Mouse (Mus musculus) heart, embryonic 15.5 days (tissue): ENCODE measurements at regions not wholly inside any gene's neighbourhood (a gene's known extent, or its start where the extent isn't known, plus 50 kb on each side); places are given as distances from the start of the nearest gene placed in this dataset.

ENCODE experiments used
- ATAC-seq: fragments of 200-750 bp; cut with Nextera tagmentation; replicated peaks from 2 replicates; pipeline ENCODE4 v1.8.0; 2017; ENCODE audit warnings: low read depth, moderate TSS enrichment; ENCODE audit not compliant: insufficient number of reproducible peaks, insufficient read depth, low FRiP score
- H3K27ac ChIP-seq: fragments of 300-500 bp; sonication (generic); 2 replicates; pipeline ENCODE4 v1.5.1; 2015; ENCODE audit warnings: mild to moderate bottlenecking, inconsistent platforms
- H3K27me3 ChIP-seq: fragments of 300-500 bp; sonication (generic); 2 replicates; pipeline ENCODE4 v1.6.1; 2015; ENCODE audit warnings: inconsistent platforms
- H3K36me3 ChIP-seq: fragments of 300-500 bp; sonication (generic); 2 replicates; pipeline ENCODE4 v1.6.1; 2015; ENCODE audit warnings: mild to moderate bottlenecking, inconsistent platforms
- H3K4me1 ChIP-seq: fragments of 300-500 bp; sonication (generic); replicated peaks from 2 replicates; pipeline ENCODE4 v1.6.1; 2015; ENCODE audit warnings: inconsistent platforms
- H3K4me2 ChIP-seq: fragments of 300-500 bp; sonication (generic); 2 replicates; pipeline ENCODE4 v1.6.1; 2015; ENCODE audit warnings: inconsistent platforms, mild to moderate bottlenecking, moderate library complexity
- H3K4me3 ChIP-seq: fragments of 300-500 bp; sonication (generic); 2 replicates; pipeline ENCODE4 v1.5.1; 2015; ENCODE audit warnings: mild to moderate bottlenecking, inconsistent platforms
- H3K9ac ChIP-seq: fragments of 300-500 bp; sonication (generic); 2 replicates; pipeline ENCODE4 v1.6.1; 2015; ENCODE audit warnings: mild to moderate bottlenecking, inconsistent platforms
- H3K9me3 ChIP-seq: fragments of 300-500 bp; sonication (generic); replicated peaks from 2 replicates; pipeline ENCODE4 v1.6.1; 2016; ENCODE audit warnings: inconsistent platforms
- WGBS: fragments of 180-500 bp; shearing (Covaris S2); methylation state at CpG from one replicate; pipeline ENCODE4 v1.1.7; 2015; ENCODE audit warnings: mixed read lengths; 5-methylcytosine and 5-hydroxymethylcytosine counted together

GRCm38 (mm10) chr11:79881812-79882211 lies 80.4 kb downstream of the Utp6 start:
- Histone ChIP-seq H3K9ac (no peak overlapping the region), H3K36me3 (no peaks in the 10 kb centered on the region), H3K27ac (no peak overlapping the region), H3K4me2 (no peak overlapping the region), H3K9me3 (no peaks in the 10 kb centered on the region), H3K27me3 (no peaks in the 10 kb centered on the region), H3K4me1 (0 out of 2 replicates have a peak, but pooled peaks cover 3% of the 10 kb centered on the region), H3K4me3 (no peak overlapping the region)
- no peak for ATAC-seq
- WGBS = 61% methylated on average over 4 of the region's 4 CpGs

GRCm38 (mm10) chr11:79878091-79878490 lies 84.1 kb downstream of the Utp6 start:
- Histone ChIP-seq H3K27ac (no peak overlapping the region), H3K4me3 (no peak overlapping the region), H3K4me1 (0 out of 2 replicates have a peak, but pooled peaks cover 3% of the 10 kb centered on the region), H3K4me2 (no peak overlapping the region), H3K9ac (no peak overlapping the region), H3K36me3 (no peaks in the 10 kb centered on the region), H3K27me3 (no peaks in the 10 kb centered on the region), H3K9me3 (no peaks in the 10 kb centered on the region)
- no peak for ATAC-seq
- WGBS = 65% methylated on average over 7 of the region's 7 CpGs

- Histone ChIP-seq H3K36me3 (no peaks in the 10 kb centered on the region), H3K4me2 (no peak overlapping the region), H3K4me1 (0 out of 2 replicates have a peak, but pooled peaks cover 3% of the 10 kb centered on the region), H3K27me3 (no peaks in the 10 kb centered on the region), H3K4me3 (no peak overlapping the region), H3K9me3 (no peaks in the 10 kb centered on the region), H3K27ac (no peak overlapping the region), H3K9ac (no peak overlapping the region)
- no peak for ATAC-seq
- WGBS = 32% methylated on average over 3 of the region's 3 CpGs
Observed at GRCm38 (mm10) chr11:79877184-79877745, 84.9 kb downstream of the Utp6 start.

- no peaks in the 10 kb centered on the region for H3K4me1 ChIP-seq
- no peaks in the 10 kb centered on the region for H3K27me3 ChIP-seq
- no peak overlapping the region for H3K9ac ChIP-seq
- no peaks in the 10 kb centered on the region for H3K36me3 ChIP-seq
- 87% methylated on average over 10 of the region's 10 CpGs for WGBS
- H3K4me3 ChIP-seq = no peak overlapping the region
- H3K27ac ChIP-seq = no peak overlapping the region
- no peaks in the 10 kb centered on the region for H3K9me3 ChIP-seq
- H3K4me2 ChIP-seq = no peak overlapping the region
- no peak for ATAC-seq
Observed at GRCm38 (mm10) chr11:79871783-79872628, 90.2 kb downstream of the Utp6 start.

GRCm38 (mm10) chr11:79870189-79870588 lies 92.0 kb downstream of the Utp6 start:
- H3K4me1 ChIP-seq = no peaks in the 10 kb centered on the region
- no peaks in the 10 kb centered on the region for H3K9me3 ChIP-seq
- no peak overlapping the region for H3K9ac ChIP-seq
- no peak overlapping the region for H3K4me2 ChIP-seq
- no peak for ATAC-seq
- no peaks in the 10 kb centered on the region for H3K27me3 ChIP-seq
- H3K4me3 ChIP-seq = no peak overlapping the region
- H3K27ac ChIP-seq = no peak overlapping the region
- 48% methylated on average over 5 of the region's 5 CpGs for WGBS
- H3K36me3 ChIP-seq = no peaks in the 10 kb centered on the region

- 58% methylated on average over 5 of the region's 5 CpGs for WGBS
- no peaks in the 10 kb centered on the region for H3K9me3 ChIP-seq
- H3K4me3 ChIP-seq = no peak overlapping the region
- H3K27ac ChIP-seq = no peak overlapping the region
- no peak for ATAC-seq
- H3K9ac ChIP-seq = no peak overlapping the region
- no peaks in the 10 kb centered on the region for H3K36me3 ChIP-seq
- H3K27me3 ChIP-seq = no peaks in the 10 kb centered on the region
- no peak overlapping the region for H3K4me2 ChIP-seq
- no peaks in the 10 kb centered on the region for H3K4me1 ChIP-seq
Observed at GRCm38 (mm10) chr11:79869009-79869408, 93.2 kb downstream of the Utp6 start.

- no peaks in the 10 kb centered on the region for H3K9me3 ChIP-seq
- no peak for ATAC-seq
- H3K4me2 ChIP-seq = no peak overlapping the region
- H3K9ac ChIP-seq = no peak overlapping the region
- H3K27me3 ChIP-seq = no peaks in the 10 kb centered on the region
- no peaks in the 10 kb centered on the region for H3K36me3 ChIP-seq
- H3K4me3 ChIP-seq = no peak overlapping the region
- no peak overlapping the region for H3K27ac ChIP-seq
- WGBS = 47% methylated on average over 5 of the region's 5 CpGs
- peaks cover 8% of the 10 kb centered on the region; the same call in 1 of the 2 replicates for H3K4me1 ChIP-seq
Observed at GRCm38 (mm10) chr11:79864836-79865235, 97.4 kb downstream of the Utp6 start.

GRCm38 (mm10) chr11:79863487-79864175 lies 98.6 kb downstream of the Utp6 start:
- no peak for ATAC-seq
- no peak overlapping the region for H3K4me2 ChIP-seq
- WGBS = 59% methylated on average over 14 of the region's 14 CpGs
- H3K4me3 ChIP-seq = no peak overlapping the region
- H3K4me1 ChIP-seq = peaks cover 8% of the 10 kb centered on the region; the same call in 1 of the 2 replicates
- H3K27me3 ChIP-seq = no peaks in the 10 kb centered on the region
- H3K9me3 ChIP-seq = no peaks in the 10 kb centered on the region
- H3K27ac ChIP-seq = no peak overlapping the region
- H3K36me3 ChIP-seq = no peaks in the 10 kb centered on the region
- H3K9ac ChIP-seq = no peak overlapping the region

- Histone ChIP-seq H3K27ac (no peak overlapping the region), H3K4me1 (peaks cover 8% of the 10 kb centered on the region; the same call in 1 of the 2 replicates), H3K27me3 (no peaks in the 10 kb centered on the region), H3K9me3 (no peaks in the 10 kb centered on the region), H3K36me3 (no peaks in the 10 kb centered on the region), H3K4me2 (no peak overlapping the region), H3K4me3 (no peak overlapping the region), H3K9ac (no peak overlapping the region)
- ATAC-seq = no peak
- WGBS = 31% methylated on average over 12 of the region's 12 CpGs
Observed at GRCm38 (mm10) chr11:79860611-79861067, 101.6 kb downstream of the Utp6 start.

- no peak overlapping the region for H3K4me2 ChIP-seq
- H3K9me3 ChIP-seq = no peaks in the 10 kb centered on the region
- H3K4me3 ChIP-seq = no peak overlapping the region
- no peaks in the 10 kb centered on the region for H3K27me3 ChIP-seq
- no peak for ATAC-seq
- peaks cover 8% of the 10 kb centered on the region; the same call in 1 of the 2 replicates for H3K4me1 ChIP-seq
- H3K27ac ChIP-seq = no peak overlapping the region
- no peak overlapping the region for H3K9ac ChIP-seq
- WGBS = 72% methylated on average over 5 of the region's 5 CpGs
- no peaks in the 10 kb centered on the region for H3K36me3 ChIP-seq
Observed at GRCm38 (mm10) chr11:79856376-79856775, 105.8 kb downstream of the Utp6 start.

- Histone ChIP-seq H3K9me3 (no peaks in the 10 kb centered on the region), H3K4me1 (0 out of 2 replicates have a peak, but pooled peaks cover 3% of the 10 kb centered on the region), H3K27ac (no peak overlapping the region), H3K4me2 (no peak overlapping the region), H3K4me3 (no peak overlapping the region), H3K36me3 (no peaks in the 10 kb centered on the region), H3K27me3 (no peaks in the 10 kb centered on the region), H3K9ac (no peak overlapping the region)
- no peak for ATAC-seq
- WGBS = 68% methylated on average over 3 of the region's 3 CpGs
Observed at GRCm38 (mm10) chr11:79849545-79849944, 112.6 kb downstream of the Utp6 start.
